11 mouse cellular contexts compared by ENCODE assay signal in genomic region chr16:24193251-24193873, GRCm38 (mm10).
DNase-seq lines count a peak whose midpoint lies in the region; ATAC-seq and TF ChIP-seq lines count a peak whose summit lies in the region.
"Had no signal": no experiment of that assay in that cellular context is flagged by ENCODE, and none has a peak within 500 bp of the region (broad histone marks: within the 10 kb centered on the region; RNA-seq: fewer than 3 reads in every experiment).

No protein-coding gene starts in this region.

- ATAC-seq in kidney, postnatal 0 days (replicated peaks; ENCODE audit: low FRiP score, low read depth), result no peak
- ATAC-seq: intestine, embryonic 16.5 days had no signal

- H3K27me3 ChIP-seq in kidney, postnatal 0 days (ENCODE audit: insufficient read depth, low read length), result no peaks in the 10 kb centered on the region
- H3K27me3 ChIP-seq in kidney, adult 2 months (replicated peaks; ENCODE audit: control insufficient read depth, insufficient read depth, low read length), result no peaks in the 10 kb centered on the region

- WGBS in kidney, postnatal 0 days, result 46% methylated on average over 15 of the region's 15 CpGs
- 58% methylated on average over 15 of the region's 15 CpGs for WGBS in kidney, adult 2 months

- no peak for TF ChIP-seq POLR2A in bone marrow macrophage, adult 2 months (IDR thresholded peaks at IDR 0.05; ENCODE audit: borderline replicate concordance, low read depth, low read length)
- TF ChIP-seq POLR2A in kidney, adult 2 months (IDR thresholded peaks at IDR 0.05; ENCODE audit: low read depth, low read length), result no peak

- H3K36me3 ChIP-seq in kidney, postnatal 0 days (ENCODE audit: insufficient read depth, low read length), result no peaks in the 10 kb centered on the region
- no peaks in the 10 kb centered on the region for H3K36me3 ChIP-seq in kidney, adult 2 months (ENCODE audit: control insufficient read depth, insufficient read depth, low read length)
- H3K36me3 ChIP-seq: heart, embryonic 10.5 days had no signal

- H3K9ac ChIP-seq in kidney, postnatal 0 days (ENCODE audit: low read depth, low read length), result no peak overlapping the region

- no peaks in the 10 kb centered on the region for H3K9me3 ChIP-seq in kidney, postnatal 0 days (replicated peaks; ENCODE audit: low read length)
- H3K9me3 ChIP-seq: heart, embryonic 10.5 days had no signal

- H3K4me3 ChIP-seq in kidney, postnatal 0 days (replicated peaks; ENCODE audit: low read depth, low read length), result no peak overlapping the region
- no peak overlapping the region; the same call in 1 of the 2 replicates for H3K4me3 ChIP-seq in bone marrow macrophage, adult 2 months (ENCODE audit: insufficient read depth, low read length)
- no peak overlapping the region for H3K4me3 ChIP-seq in kidney, adult 2 months (ENCODE audit: insufficient read depth, low read depth, low read length)
- H3K4me3 ChIP-seq: heart, embryonic 10.5 days had no signal

- no peak for TF ChIP-seq CTCF in kidney, postnatal 0 days (IDR thresholded peaks at IDR 0.05; ENCODE audit: low read depth)
- no peak for TF ChIP-seq CTCF in bone marrow macrophage, adult 2 months (IDR thresholded peaks at IDR 0.05; ENCODE audit: low read depth, low read length)
- no peak for TF ChIP-seq CTCF in kidney, adult 2 months (conservative IDR thresholded peaks at IDR 0.05; ENCODE audit: insufficient read depth, insufficient read length, low read depth, low read length)

- no peaks in the 10 kb centered on the region for H3K4me1 ChIP-seq in kidney, postnatal 0 days (replicated peaks; ENCODE audit: insufficient read depth, low read length)
- H3K4me1 ChIP-seq in bone marrow macrophage, adult 2 months (ENCODE audit: control insufficient read depth, insufficient read depth, low read length), result peaks cover 27% of the 10 kb centered on the region
- H3K4me1 ChIP-seq in kidney, adult 2 months (ENCODE audit: control insufficient read depth, insufficient read depth, low read length), result no peaks in the 10 kb centered on the region

- no peak overlapping the region for H3K4me2 ChIP-seq in kidney, postnatal 0 days (ENCODE audit: low read length)

- DNase-seq in kidney, postnatal 0 days (ENCODE audit: low spot score), result peak; percentile 5
- DNase-seq in kidney, postnatal 4 days, result no peak
- peak; percentile 89 for DNase-seq in cerebellum, adult 9-11 months
- DNase-seq in lung, postnatal 36 days, result peak; percentile 62
- no peak for DNase-seq in kidney, adult 2 months
- no peak for DNase-seq in right cerebral cortex, adult 2 months (ENCODE audit: low spot score in 2 of 2)
- DNase-seq in left cerebral cortex, adult 9 months (ENCODE audit: low spot score in 2 of 2), result no peak
- DNase-seq: midbrain, embryonic 14.5 days had no signal

- no peak overlapping the region for H3K27ac ChIP-seq in kidney, postnatal 0 days
- H3K27ac ChIP-seq in bone marrow macrophage, adult 2 months (ENCODE audit: insufficient read depth, low read depth, low read length), result peak overlapping the region; percentile 57
- no peak overlapping the region for H3K27ac ChIP-seq in kidney, adult 2 months (ENCODE audit: insufficient read depth, low read depth, low read length)
- H3K27ac ChIP-seq: heart, embryonic 10.5 days had no signal

Comparison
In these comparisons a context has a peak if more than half of its experiments do, and no peak if none do; other contexts are left out.
1. DNase-seq: peak in kidney, postnatal 0 days (single experiment), cerebellum, adult 9-11 months (single experiment) and lung, postnatal 36 days (single experiment); none in kidney, postnatal 4 days (0 of 2), kidney, adult 2 months (single experiment), right cerebral cortex, adult 2 months (0 of 2) and left cerebral cortex, adult 9 months (0 of 2).